Mouse (Mus musculus) MEL (cell line): ENCODE measurements around the gene Hccs. TPM values are rescaled to one million over a fixed set of nuclear protein-coding genes. Genes with fewer than 3 reads are reported as not detected.
A peak's percentile ranks its signal among the peaks of the same experiment; 100 is the strongest.
"Not testable (repeated sequence)": the region's sequence is repeated elsewhere in the genome, so short reads cannot be mapped to it uniquely, and the experiment has no call there.

Source experiments
- DNase-seq: peaks from one replicate; pipeline ENCODE4 v3.0.0; 2011; ENCODE audit warnings: low read depth, low spot score
- H3K27ac ChIP-seq: 2 replicates; pipeline ENCODE4 v1.5.1; 2012; ENCODE audit warnings: low read depth, mild to moderate bottlenecking, control low read depth, low read length, moderate library complexity; ENCODE audit not compliant: control insufficient read depth
- H3K27me3 ChIP-seq, 2 experiments: fragments of 150-350 bp in 1 of 2; sonication (generic) in 1 of 2; 2 replicates each; pipeline ENCODE4 v1.6.1; 2012; ENCODE audit warnings: low read length in 2 of 2, mild to moderate bottlenecking in 2 of 2, improper control_type of control experiment in 1 of 2, moderate library complexity in 1 of 2; ENCODE audit not compliant: insufficient read depth in 2 of 2, control insufficient read depth in 1 of 2
- H3K36me3 ChIP-seq, 2 experiments: 2 replicates each; pipeline ENCODE4 v1.6.1; 2012 to 2014; ENCODE audit warnings: low read length in 2 of 2, improper control_type of control experiment in 1 of 2, inconsistent platforms in 1 of 2, mild to moderate bottlenecking in 1 of 2; ENCODE audit not compliant: insufficient read depth in 2 of 2, control insufficient read depth in 1 of 2
- H3K4me1 ChIP-seq, 2 experiments: fragments of 150-350 bp in 1 of 2; sonication (generic) in 1 of 2; 2 replicates each; pipeline ENCODE4 v1.6.1; 2012; ENCODE audit warnings: low read length in 2 of 2, improper control_type of control experiment in 1 of 2, mild to moderate bottlenecking in 1 of 2; ENCODE audit not compliant: insufficient read depth in 2 of 2, control insufficient read depth in 1 of 2
- H3K4me3 ChIP-seq, 2 experiments: fragments of 150-350 bp in 1 of 2; sonication (generic) in 1 of 2; 2 replicates each; pipeline ENCODE4 v1.5.1; 2012; ENCODE audit warnings: low read depth in 2 of 2, low read length in 2 of 2, mild to moderate bottlenecking in 2 of 2, moderate library complexity in 2 of 2, control low read depth in 1 of 2, improper control_type of control experiment in 1 of 2; ENCODE audit not compliant: control insufficient read depth in 1 of 2, insufficient read depth in 1 of 2
- H3K79me2 ChIP-seq: 2 replicates; pipeline ENCODE4 v1.6.1; 2012; ENCODE audit warnings: mild to moderate bottlenecking, low read length, moderate library complexity; ENCODE audit not compliant: control insufficient read depth, poor library complexity, insufficient read depth
- H3K9ac ChIP-seq: 2 replicates; pipeline ENCODE4 v1.6.1; 2012; ENCODE audit warnings: low read depth, mild to moderate bottlenecking, control low read depth, low read length, moderate library complexity; ENCODE audit not compliant: control insufficient read depth, poor library complexity, severe bottlenecking
- H3K9me3 ChIP-seq: fragments of 150-350 bp; sonication (generic); replicated peaks from 2 replicates; pipeline ENCODE4 v1.6.1; 2012; ENCODE audit warnings: mild to moderate bottlenecking, low read length, improper control_type of control experiment, moderate library complexity; ENCODE audit not compliant: insufficient read depth
- CHD2 ChIP-seq: IDR thresholded peaks from 2 replicates; pipeline ENCODE4 v1.6.1; 2011; ENCODE audit warnings: low read length, improper control_type of control experiment
- E2F4 ChIP-seq: IDR thresholded peaks from 2 replicates; pipeline ENCODE4 v1.6.1; 2011; ENCODE audit warnings: low read depth, low read length, improper control_type of control experiment, borderline replicate concordance
- GATA1 ChIP-seq: IDR thresholded peaks from 2 replicates; pipeline ENCODE4 v1.6.1; 2011; ENCODE audit warnings: low read depth, low read length, improper control_type of control experiment
- JUND ChIP-seq: IDR thresholded peaks from 2 replicates; pipeline ENCODE4 v1.6.1; 2011; ENCODE audit warnings: low read depth, mild to moderate bottlenecking, improper control_type of control experiment, low read length
- KAT2A ChIP-seq: conservative IDR thresholded peaks from 2 replicates; pipeline ENCODE4 v1.6.1; 2012; ENCODE audit warnings: low read depth, low read length, improper control_type of control experiment, inconsistent platforms
- MAX ChIP-seq: IDR thresholded peaks from 2 replicates; pipeline ENCODE4 v1.6.1; 2011; ENCODE audit warnings: low read length, improper control_type of control experiment
- MEF2A ChIP-seq: IDR thresholded peaks from 2 replicates; pipeline ENCODE4 v1.6.1; 2014; ENCODE audit warnings: low read depth, mild to moderate bottlenecking, inconsistent platforms, low read length, improper control_type of control experiment; ENCODE audit not compliant: poor library complexity, insufficient replicate concordance, severe bottlenecking; ENCODE audit errors: extremely low read depth
- MXI1 ChIP-seq: IDR thresholded peaks from 2 replicates; pipeline ENCODE4 v1.6.1; 2011; ENCODE audit warnings: mild to moderate bottlenecking, low read depth, low read length, improper control_type of control experiment
- MYB ChIP-seq: IDR thresholded peaks from 2 replicates; pipeline ENCODE4 v1.6.1; 2011; ENCODE audit warnings: mild to moderate bottlenecking, low read depth, low read length, improper control_type of control experiment
- NELFE ChIP-seq: IDR thresholded peaks from 2 replicates; pipeline ENCODE4 v1.6.1; 2011; ENCODE audit warnings: low read depth, low read length, improper control_type of control experiment
- NRF1 ChIP-seq: IDR thresholded peaks from 2 replicates; pipeline ENCODE4 v1.6.1; 2014; ENCODE audit warnings: low read depth, mild to moderate bottlenecking, inconsistent platforms, low read length, improper control_type of control experiment, moderate library complexity; ENCODE audit not compliant: poor library complexity, insufficient read depth, severe bottlenecking
- POLR2A ChIP-seq, 2 experiments: IDR thresholded peaks; 2 replicates each; pipeline ENCODE4 v1.6.1; 2011 to 2012; ENCODE audit warnings: low read length in 2 of 2, mild to moderate bottlenecking in 2 of 2, control low read depth in 1 of 2, improper control_type of control experiment in 1 of 2, low read depth in 1 of 2, moderate library complexity in 1 of 2; ENCODE audit not compliant: control insufficient read depth in 1 of 2, insufficient read depth in 1 of 2, poor library complexity in 1 of 2
- SIN3A ChIP-seq: IDR thresholded peaks from 2 replicates; pipeline ENCODE4 v1.6.1; 2012; ENCODE audit warnings: low read length, improper control_type of control experiment, inconsistent platforms
- UBTF ChIP-seq: IDR thresholded peaks from 2 replicates; pipeline ENCODE4 v1.6.1; 2012; ENCODE audit warnings: low read depth, mild to moderate bottlenecking, inconsistent platforms, low read length, improper control_type of control experiment, moderate library complexity, borderline replicate concordance; ENCODE audit not compliant: insufficient read depth
- USF2 ChIP-seq, 2 experiments: IDR thresholded peaks; 2 replicates each; pipeline ENCODE4 v1.6.1; 2011 to 2012; ENCODE audit warnings: improper control_type of control experiment in 2 of 2, low read length in 2 of 2, borderline replicate concordance in 1 of 2, inconsistent platforms in 1 of 2, low read depth in 1 of 2, mild to moderate bottlenecking in 1 of 2; ENCODE audit not compliant: insufficient read depth in 1 of 2
- ZKSCAN1 ChIP-seq: IDR thresholded peaks from 2 replicates; pipeline ENCODE4 v1.6.1; 2012; ENCODE audit warnings: low read depth, mild to moderate bottlenecking, inconsistent platforms, low read length, improper control_type of control experiment, moderate library complexity
- ZNF384 ChIP-seq: IDR thresholded peaks from 2 replicates; pipeline ENCODE4 v1.6.1; 2012; ENCODE audit warnings: low read depth, mild to moderate bottlenecking, inconsistent platforms, low read length, improper control_type of control experiment
- polyA plus RNA-seq, 2 experiments: library from polyadenylated mRNA; stranded (reverse) in 1 of 2; unstranded in 1 of 2; fragments of >175 nt in 1 of 2; fragments of >200 nt in 1 of 2; gene quantifications; 2 replicates each; pipeline versions ENCODE4 v1.2.1 to v1.2.4; 2012; ENCODE audit warnings: low replicate concordance in 2 of 2, low read depth in 1 of 2; ENCODE audit not compliant: insufficient read length in 2 of 2, insufficient read depth in 1 of 2, missing spikeins in 1 of 2
- total RNA-seq: library from RNA; depleted of rRNA; stranded (reverse); fragments of 300-350 nt; gene quantifications from 2 replicates; pipeline ENCODE4 v1.2.3, GENCODE M21; 2012

Hccs gene
- total and polyA plus RNA-seq, 3 experiments, result 67.0 to 70.5 TPM; not detected in 1

- TF ChIP-seq NRF1 (no peak), POLR2A (IDR thresholded peaks at IDR 0.05; ENCODE audit: control insufficient read depth in 1 of 2, insufficient read depth in 1 of 2, low read depth in 1 of 2, low read length in 2 of 2, poor library complexity in 1 of 2) (no peak), MAX (no peak), GATA1 (peak; percentile 43), ZNF384 (no peak), E2F4 (no peak), UBTF (peak; percentile 45; the same call in 1 of the 2 replicates), USF2 (IDR thresholded peaks at IDR 0.05; ENCODE audit: borderline replicate concordance in 1 of 2, insufficient read depth in 1 of 2, low read depth in 1 of 2, low read length in 2 of 2) (no peak), SIN3A (peak; percentile 6; the same call in 1 of the 2 replicates), KAT2A (no peak), MYB (no peak)
These were observed 5.9 kb upstream of the Hccs start (continued) for GRCm38 (mm10) chrX:169325929-169326595.

GRCm38 (mm10) chrX:169320668-169321005 lies 465 bp upstream of the Hccs start:
- Histone ChIP-seq H3K79me2 (peaks cover 24% of the 10 kb centered on the region), H3K4me3 (peak overlapping the region; percentile 46 to 75), H3K36me3 (peaks cover 15 to 32% of the 10 kb centered on the region in 2 experiments), H3K4me1 (peaks cover 6 to 14% of the 10 kb centered on the region in 2 experiments), H3K9ac (peak overlapping the region; percentile 71), H3K27ac (peak overlapping the region; percentile 57)
- TF ChIP-seq NELFE, result peak; percentile 56; the same call in 1 of the 2 replicates
- H3K27me3 ChIP-seq, H3K9me3 ChIP-seq: not testable (repeated sequence)
- DNase-seq, result peak; percentile 50

- peaks cover 0 to 9% of the 10 kb centered on the region in 2 experiments; a peak in 2 of 4 replicates for H3K4me1 ChIP-seq
- H3K79me2 ChIP-seq, result peaks cover 24% of the 10 kb centered on the region
- H3K27me3 ChIP-seq, result no peaks in the 10 kb centered on the region
- peak overlapping the region; percentile 75 to 96 for H3K4me3 ChIP-seq
- TF ChIP-seq CHD2 (no peak), MEF2A (no peak), ZKSCAN1 (no peak), JUND (no peak), NELFE (no peak), MXI1 (peak; percentile 24; the same call in 1 of the 2 replicates), ZNF384 (no peak)
- TF ChIP-seq, all 39 proteins: peak for 1
- Histone ChIP-seq H3K9me3 (no peaks in the 10 kb centered on the region), H3K9ac (peak overlapping the region; percentile 99), H3K27ac (peak overlapping the region; percentile 86; the same call in 1 of the 2 replicates), H3K36me3 (peaks cover 24 to 26% of the 10 kb centered on the region in 2 experiments)
- peak; percentile 40 for DNase-seq
These were observed 959 bp downstream of the Hccs start for GRCm38 (mm10) chrX:169319066-169319760.
